Mouse (Mus musculus): Measurements from ENCODE around the gene Tet3. TPM values are rescaled to one million over a fixed set of nuclear protein-coding genes. Genes with fewer than 3 reads are reported as not detected.

Tet3 gene
- total and polyA plus RNA-seq, 2 experiments from 2014 or later, result 27.7 to 49.4 TPM

GRCm38 (mm10) chr6:83354856-83355781 is 103.8 kb downstream of the Tet3 start:
- H3K27ac ChIP-seq (ENCODE audit: low read depth, low read length), result no peak overlapping the region
- TF ChIP-seq CTCF (IDR thresholded peaks at IDR 0.05; ENCODE audit: low read depth), result no peak
- no peak overlapping the region for H3K9ac ChIP-seq
- no peak overlapping the region for H3K4me3 ChIP-seq (ENCODE audit: low read depth, low read length)
- H3K9me3 ChIP-seq (ENCODE audit: low read length), result no peaks in the 10 kb centered on the region
- ATAC-seq, result no peak
- H3K27me3 ChIP-seq (ENCODE audit: insufficient read depth, low read length), result no peaks in the 10 kb centered on the region
- no peaks in the 10 kb centered on the region for H3K4me1 ChIP-seq (ENCODE audit: insufficient read depth)
- DNase-seq, result no peak
- WGBS, result 91% methylated on average over 9 of the region's 9 CpGs
- peaks cover 40% of the 10 kb centered on the region for H3K36me3 ChIP-seq (ENCODE audit: insufficient read depth)
- H3K4me2 ChIP-seq (ENCODE audit: low read depth), result no peak overlapping the region

GRCm38 (mm10) chr6:83352666-83353410 is 106.0 kb downstream of the Tet3 start:
- no peak for ATAC-seq
- Histone ChIP-seq H3K9me3 (ENCODE audit: low read length) (no peaks in the 10 kb centered on the region), H3K4me3 (ENCODE audit: low read depth, low read length) (no peak overlapping the region), H3K27me3 (ENCODE audit: insufficient read depth, low read length) (no peaks in the 10 kb centered on the region), H3K4me1 (ENCODE audit: insufficient read depth) (no peaks in the 10 kb centered on the region), H3K9ac (no peak overlapping the region), H3K36me3 (ENCODE audit: insufficient read depth) (peaks cover 26% of the 10 kb centered on the region), H3K4me2 (ENCODE audit: low read depth) (no peak overlapping the region), H3K27ac (ENCODE audit: low read depth, low read length) (no peak overlapping the region)
- 95% methylated on average over 24 of the region's 24 CpGs for WGBS
- no peak for DNase-seq
- TF ChIP-seq CTCF (IDR thresholded peaks at IDR 0.05; ENCODE audit: low read depth), result no peak

- no peaks in the 10 kb centered on the region for H3K27me3 ChIP-seq (ENCODE audit: insufficient read depth, low read length)
- ATAC-seq (no peak), DNase-seq (no peak)
- H3K4me1 ChIP-seq (ENCODE audit: insufficient read depth), result no peaks in the 10 kb centered on the region
- no peak overlapping the region for H3K4me2 ChIP-seq (ENCODE audit: low read depth)
- no peaks in the 10 kb centered on the region for H3K9me3 ChIP-seq (ENCODE audit: low read length)
- no peak overlapping the region for H3K9ac ChIP-seq
- H3K27ac ChIP-seq (ENCODE audit: low read depth, low read length), result no peak overlapping the region
- peaks cover 26% of the 10 kb centered on the region for H3K36me3 ChIP-seq (ENCODE audit: insufficient read depth)
- TF ChIP-seq CTCF (IDR thresholded peaks at IDR 0.05; ENCODE audit: low read depth), result no peak
- no peak overlapping the region for H3K4me3 ChIP-seq (ENCODE audit: low read depth, low read length)
- 89% methylated on average over 7 of the region's 7 CpGs for WGBS
Observed at GRCm38 (mm10) chr6:83351490-83352160, 107.3 kb downstream of the Tet3 start.

GRCm38 (mm10) chr6:83350851-83351405 is 108.0 kb downstream of the Tet3 start:
- no peak for TF ChIP-seq CTCF (IDR thresholded peaks at IDR 0.05; ENCODE audit: low read depth)
- no peak for DNase-seq
- Histone ChIP-seq H3K9ac (no peak overlapping the region), H3K27ac (ENCODE audit: low read depth, low read length) (no peak overlapping the region), H3K4me1 (ENCODE audit: insufficient read depth) (no peaks in the 10 kb centered on the region), H3K27me3 (ENCODE audit: insufficient read depth, low read length) (no peaks in the 10 kb centered on the region), H3K9me3 (ENCODE audit: low read length) (no peaks in the 10 kb centered on the region), H3K36me3 (ENCODE audit: insufficient read depth) (peaks cover 26% of the 10 kb centered on the region), H3K4me3 (ENCODE audit: low read depth, low read length) (no peak overlapping the region), H3K4me2 (ENCODE audit: low read depth) (no peak overlapping the region)
- no peak for ATAC-seq
- 87% methylated on average over 16 of the region's 16 CpGs for WGBS

- no peak for DNase-seq
- H3K9me3 ChIP-seq (ENCODE audit: low read length), result no peaks in the 10 kb centered on the region
- no peak for TF ChIP-seq CTCF (IDR thresholded peaks at IDR 0.05; ENCODE audit: low read depth)
- H3K4me2 ChIP-seq (ENCODE audit: low read depth), result peak overlapping the region; percentile 75
- no peaks in the 10 kb centered on the region for H3K4me1 ChIP-seq (ENCODE audit: insufficient read depth)
- WGBS, result 82% methylated on average over 7 of the region's 7 CpGs
- peak overlapping the region; percentile 92 for H3K9ac ChIP-seq
- ATAC-seq, result no peak
- no peaks in the 10 kb centered on the region for H3K27me3 ChIP-seq (ENCODE audit: insufficient read depth, low read length)
- peak overlapping the region; percentile 79 for H3K4me3 ChIP-seq (ENCODE audit: low read depth, low read length)
- H3K36me3 ChIP-seq (ENCODE audit: insufficient read depth), result peaks cover 22% of the 10 kb centered on the region
- H3K27ac ChIP-seq (ENCODE audit: low read depth, low read length), result no peak overlapping the region
Observed at GRCm38 (mm10) chr6:83350172-83350571, 108.7 kb downstream of the Tet3 start.

- TF ChIP-seq CTCF (IDR thresholded peaks at IDR 0.05; ENCODE audit: low read depth), result peak; percentile 86
- Histone ChIP-seq H3K9ac (peak overlapping the region; percentile 92), H3K27me3 (ENCODE audit: insufficient read depth, low read length) (no peaks in the 10 kb centered on the region), H3K27ac (ENCODE audit: low read depth, low read length) (peak overlapping the region; percentile 57), H3K4me1 (ENCODE audit: insufficient read depth) (no peaks in the 10 kb centered on the region), H3K36me3 (ENCODE audit: insufficient read depth) (peaks cover 15% of the 10 kb centered on the region), H3K4me3 (ENCODE audit: low read depth, low read length) (peak overlapping the region; percentile 79), H3K4me2 (ENCODE audit: low read depth) (peak overlapping the region; percentile 75), H3K9me3 (ENCODE audit: low read length) (no peaks in the 10 kb centered on the region)
- ATAC-seq, result peak; percentile 97
- DNase-seq, result peak; percentile 83
- WGBS, result under 1% methylated on average over 53 of the region's 53 CpGs
Observed at GRCm38 (mm10) chr6:83349274-83349958, 109.5 kb downstream of the Tet3 start.

All from forebrain, postnatal 0 days (tissue).